Mouse (Mus musculus): ENCODE measurements around the gene 4933424G06Rik. TPM values are rescaled to one million over a fixed set of nuclear protein-coding genes. Genes with fewer than 3 reads are reported as not detected.

Gene 4933424G06Rik
- total and polyA plus RNA-seq, 2 experiments from 2014 or later: 0.71 TPM; not detected in 1

DNA sequence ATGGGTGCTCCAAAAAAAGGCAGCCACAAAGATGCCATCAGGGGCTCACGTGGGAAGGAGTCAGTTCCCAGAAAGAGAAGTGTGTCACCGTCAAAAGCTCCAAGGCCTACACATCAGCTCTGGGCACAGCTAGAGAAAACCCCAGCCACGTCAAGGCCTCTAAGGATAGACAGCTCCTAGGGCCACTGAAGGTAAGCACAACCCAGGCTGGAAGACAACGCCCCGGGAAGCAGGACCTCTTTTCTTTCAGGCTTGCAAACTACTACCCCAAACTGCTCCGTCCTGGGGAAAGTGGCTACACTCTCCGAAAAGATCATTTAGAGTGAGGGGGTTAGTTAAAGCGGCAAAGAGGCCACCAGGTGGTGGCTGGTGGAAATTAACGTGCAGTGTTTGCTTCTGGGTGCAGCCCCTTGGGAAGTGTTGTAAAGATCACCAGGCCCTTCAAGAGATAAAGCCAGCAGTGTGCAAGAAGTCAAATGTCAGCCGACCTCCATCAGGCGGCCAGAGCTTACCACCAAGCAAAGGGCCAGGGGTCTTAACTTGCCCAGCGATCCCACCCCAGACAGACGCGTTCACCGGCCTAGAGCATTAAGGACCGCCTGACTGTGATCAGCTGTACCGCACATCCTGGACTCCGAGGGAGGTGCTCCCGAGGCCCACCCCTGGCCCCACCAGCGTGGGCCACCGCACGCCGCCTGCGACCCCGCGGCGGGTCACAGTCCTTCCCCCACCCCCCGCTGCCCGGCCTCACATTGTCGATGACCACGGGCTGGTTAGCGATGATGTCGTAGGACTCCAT lies 695 bp upstream of the 4933424G06Rik start:
- Histone ChIP-seq H3K27ac (ENCODE audit: low read depth, low read length) (peak overlapping the region; percentile 86), H3K27me3 (ENCODE audit: insufficient read depth, low read length) (no peaks in the 10 kb centered on the region), H3K4me3 (ENCODE audit: low read depth, low read length) (peak overlapping the region; percentile 97), H3K9me3 (ENCODE audit: low read length) (no peaks in the 10 kb centered on the region), H3K4me1 (ENCODE audit: insufficient read depth) (peaks cover 13% of the 10 kb centered on the region), H3K36me3 (ENCODE audit: insufficient read depth) (peaks cover 26% of the 10 kb centered on the region), H3K9ac (peak overlapping the region; percentile 91), H3K4me2 (ENCODE audit: low read depth) (peak overlapping the region; percentile 76)
- ATAC-seq (peak; percentile 62), DNase-seq (peak; percentile 68)
- WGBS: 4% methylated on average over 33 of the region's 33 CpGs
- TF ChIP-seq CTCF (IDR thresholded peaks at IDR 0.05; ENCODE audit: low read depth): peak; percentile 66

DNA sequence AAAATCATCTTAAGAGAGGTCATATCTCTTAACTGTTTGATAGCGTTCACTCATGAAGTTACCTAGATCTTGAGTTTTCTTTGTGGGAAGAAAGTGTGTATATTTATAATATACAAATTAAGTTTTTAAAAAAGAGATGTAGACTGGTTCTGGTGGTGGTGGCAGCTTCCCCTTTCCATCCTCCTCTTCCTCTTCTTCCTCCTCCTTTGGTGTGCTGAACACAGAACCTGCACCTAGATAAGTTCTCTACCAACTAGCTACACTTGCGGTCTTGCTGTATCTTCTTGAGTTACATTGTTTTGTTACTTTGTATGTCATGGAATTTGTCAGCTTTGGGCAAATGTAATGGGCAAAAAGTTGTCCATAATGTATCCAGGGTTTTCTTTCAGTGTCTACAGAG lies 1.2 kb downstream of the 4933424G06Rik start:
- no peak overlapping the region for H3K4me2 ChIP-seq (ENCODE audit: low read depth)
- TF ChIP-seq CTCF (IDR thresholded peaks at IDR 0.05; ENCODE audit: low read depth): no peak
- peaks cover 8% of the 10 kb centered on the region for H3K36me3 ChIP-seq (ENCODE audit: insufficient read depth)
- WGBS: 96% methylated on average over 2 of the region's 2 CpGs
- H3K9ac ChIP-seq: no peak overlapping the region
- H3K27ac ChIP-seq (ENCODE audit: low read depth, low read length): no peak overlapping the region
- no peak overlapping the region for H3K4me3 ChIP-seq (ENCODE audit: low read depth, low read length)
- H3K9me3 ChIP-seq (ENCODE audit: low read length): no peaks in the 10 kb centered on the region
- ATAC-seq (no peak), DNase-seq (no peak)
- H3K27me3 ChIP-seq (ENCODE audit: insufficient read depth, low read length): no peaks in the 10 kb centered on the region
- H3K4me1 ChIP-seq (ENCODE audit: insufficient read depth): peaks cover 13% of the 10 kb centered on the region

DNA sequence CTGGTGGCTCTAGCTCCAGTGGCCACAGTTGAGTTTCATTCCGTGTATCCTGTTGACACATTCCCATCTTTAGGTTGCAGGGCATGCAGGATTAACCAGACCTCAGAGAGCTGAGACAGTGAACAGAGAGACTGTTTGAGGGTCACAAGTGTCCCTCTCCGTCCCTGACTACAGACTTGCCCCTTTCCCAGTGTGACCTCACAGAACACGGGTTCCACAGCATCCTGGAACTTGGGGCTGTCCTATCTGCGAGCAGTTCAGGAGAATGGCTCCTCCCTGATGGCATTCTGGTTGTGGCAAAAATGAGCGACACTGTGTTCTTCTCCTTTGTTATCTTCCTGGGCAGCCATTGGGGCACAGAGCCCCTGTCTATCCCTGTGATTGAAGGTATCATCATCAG lies 4.4 kb downstream of the 4933424G06Rik start, which contains the start of gene Actr1b:
Gene Actr1b, minus strand, starts transcription at position 112 of the 400 bp plus-strand sequence.
- H3K9ac ChIP-seq: no peak within 1 kb of the TSS
- no peak within 1 kb of the TSS for H3K27ac ChIP-seq (ENCODE audit: low read depth, low read length)
- no peak for TF ChIP-seq CTCF (IDR thresholded peaks at IDR 0.05; ENCODE audit: low read depth)
- H3K4me3 ChIP-seq (ENCODE audit: low read depth, low read length): no peak within 1 kb of the TSS
- no peaks in the 10 kb centered on the region for H3K9me3 ChIP-seq (ENCODE audit: low read length)
- WGBS: 77% methylated on average over 5 of the region's 5 CpGs
- H3K27me3 ChIP-seq (ENCODE audit: insufficient read depth, low read length): no peaks in the 10 kb centered on the region
- no peak for ATAC-seq
- no peak for DNase-seq
- no peaks in the 10 kb centered on the region for H3K36me3 ChIP-seq (ENCODE audit: insufficient read depth)
- no peak within 1 kb of the TSS for H3K4me2 ChIP-seq (ENCODE audit: low read depth)
- H3K4me1 ChIP-seq (ENCODE audit: insufficient read depth): no peaks in the 10 kb centered on the region

DNA sequence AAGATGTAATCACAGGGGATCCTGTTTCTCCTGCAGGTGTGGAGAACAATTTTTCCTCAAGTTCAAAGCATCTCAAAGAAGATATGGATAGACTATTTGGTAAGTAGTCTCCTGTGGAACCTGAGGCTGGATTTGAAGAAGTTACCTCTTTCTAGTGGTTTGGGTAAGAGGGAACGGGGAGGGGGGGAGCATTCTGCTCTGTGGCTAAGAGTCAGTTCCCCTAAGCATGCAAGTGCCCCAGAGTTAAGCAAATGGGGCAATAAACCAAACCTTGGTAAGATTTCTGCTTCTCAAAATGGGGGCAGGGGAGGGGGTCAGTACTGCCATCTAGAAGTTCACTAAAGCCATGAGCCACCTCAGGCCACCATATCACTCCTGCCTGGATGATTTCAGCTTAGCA lies 8.8 kb downstream of the 4933424G06Rik start:
- Histone ChIP-seq H3K27me3 (ENCODE audit: insufficient read depth, low read length) (no peaks in the 10 kb centered on the region), H3K4me3 (ENCODE audit: low read depth, low read length) (no peak overlapping the region), H3K9me3 (ENCODE audit: low read length) (no peaks in the 10 kb centered on the region), H3K4me1 (ENCODE audit: insufficient read depth) (no peaks in the 10 kb centered on the region), H3K4me2 (ENCODE audit: low read depth) (no peak overlapping the region), H3K9ac (no peak overlapping the region), H3K36me3 (ENCODE audit: insufficient read depth) (no peaks in the 10 kb centered on the region), H3K27ac (ENCODE audit: low read depth, low read length) (no peak overlapping the region)
- 88% methylated on average over 1 of the region's 1 CpGs for WGBS
- TF ChIP-seq CTCF (IDR thresholded peaks at IDR 0.05; ENCODE audit: low read depth): no peak
- DNase-seq (no peak), ATAC-seq (no peak)

DNA sequence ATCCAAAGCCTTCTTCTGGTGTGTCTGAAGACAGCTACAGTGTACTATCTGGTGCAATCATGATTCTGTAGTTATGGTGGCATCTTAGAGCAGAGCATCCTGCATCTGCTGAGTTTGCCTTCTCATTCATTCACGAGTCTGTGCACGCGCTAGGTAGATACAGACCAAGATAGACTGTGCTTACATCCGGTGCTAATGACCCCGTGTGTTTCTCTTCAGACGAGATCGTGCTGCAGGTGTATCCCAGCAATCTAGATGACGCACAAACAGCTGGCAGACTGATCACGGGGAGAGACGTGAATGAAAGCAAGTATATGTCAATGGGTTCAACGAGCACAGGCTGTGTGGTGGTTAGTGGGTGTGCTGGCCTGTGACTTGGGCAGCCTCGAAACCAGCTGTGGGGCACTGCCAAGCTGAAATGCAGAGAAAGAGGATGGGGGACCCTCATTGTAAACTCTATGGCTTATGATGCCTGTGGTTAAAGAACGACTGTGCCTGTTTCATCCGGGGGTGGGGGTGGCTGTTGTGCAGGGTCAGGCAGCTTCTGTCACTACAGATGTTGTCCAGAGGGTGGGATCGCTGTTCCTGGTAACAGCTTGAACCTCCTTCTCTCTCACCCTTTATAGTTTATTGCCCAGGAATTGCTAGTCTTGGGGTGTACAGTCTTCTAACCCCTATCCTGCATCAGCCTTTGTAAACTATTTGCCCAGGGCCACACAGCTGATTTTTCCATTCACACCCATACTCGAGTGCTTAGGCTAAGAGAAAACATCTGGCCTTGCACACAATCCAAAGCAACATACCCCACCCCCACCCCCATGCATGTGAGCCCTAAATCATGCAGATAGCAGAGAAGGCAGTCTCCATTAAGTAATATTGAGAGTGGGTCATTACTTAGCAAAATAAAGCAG lies 13.5 kb downstream of the 4933424G06Rik start:
- TF ChIP-seq CTCF (IDR thresholded peaks at IDR 0.05; ENCODE audit: low read depth): no peak
- H3K4me2 ChIP-seq (ENCODE audit: low read depth): no peak overlapping the region
- no peak overlapping the region for H3K9ac ChIP-seq
- H3K27ac ChIP-seq (ENCODE audit: low read depth, low read length): no peak overlapping the region
- no peaks in the 10 kb centered on the region for H3K27me3 ChIP-seq (ENCODE audit: insufficient read depth, low read length)
- H3K4me3 ChIP-seq (ENCODE audit: low read depth, low read length): no peak overlapping the region
- DNase-seq (no peak), ATAC-seq (peak; percentile 27; the same call in 1 of the 2 replicates)
- H3K36me3 ChIP-seq (ENCODE audit: insufficient read depth): no peaks in the 10 kb centered on the region
- H3K9me3 ChIP-seq (ENCODE audit: low read length): no peaks in the 10 kb centered on the region
- no peaks in the 10 kb centered on the region for H3K4me1 ChIP-seq (ENCODE audit: insufficient read depth)
- WGBS: 70% methylated on average over 16 of the region's 16 CpGs

DNA sequence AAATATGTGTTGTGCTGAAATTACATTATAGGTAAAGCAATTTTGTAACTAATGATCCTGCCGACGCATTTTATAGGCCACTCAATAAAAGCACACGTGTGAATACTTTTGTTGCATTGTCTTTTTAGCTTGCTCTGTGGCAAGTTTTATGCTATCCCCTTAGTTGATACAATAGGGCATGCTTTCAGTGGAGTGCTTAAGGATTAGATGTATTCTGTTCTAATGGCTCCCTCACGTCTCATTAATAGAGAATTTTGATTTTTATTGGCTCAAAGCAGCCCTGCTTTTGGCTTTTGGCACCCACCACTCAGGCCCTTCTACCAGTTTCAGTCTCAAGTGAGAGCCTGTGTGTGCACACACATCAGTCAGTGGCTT lies 14.1 kb downstream of the 4933424G06Rik start:
- H3K4me3 ChIP-seq (ENCODE audit: low read depth, low read length): no peak overlapping the region
- H3K4me1 ChIP-seq (ENCODE audit: insufficient read depth): no peaks in the 10 kb centered on the region
- no peaks in the 10 kb centered on the region for H3K9me3 ChIP-seq (ENCODE audit: low read length)
- ATAC-seq: no peak; the same call in 1 of the 2 replicates
- no peaks in the 10 kb centered on the region for H3K36me3 ChIP-seq (ENCODE audit: insufficient read depth)
- no peaks in the 10 kb centered on the region for H3K27me3 ChIP-seq (ENCODE audit: insufficient read depth, low read length)
- no peak for DNase-seq
- H3K4me2 ChIP-seq (ENCODE audit: low read depth): no peak overlapping the region
- TF ChIP-seq CTCF (IDR thresholded peaks at IDR 0.05; ENCODE audit: low read depth): no peak
- H3K27ac ChIP-seq (ENCODE audit: low read depth, low read length): no peak overlapping the region
- WGBS: 45% methylated on average over 4 of the region's 4 CpGs
- no peak overlapping the region for H3K9ac ChIP-seq

DNA sequence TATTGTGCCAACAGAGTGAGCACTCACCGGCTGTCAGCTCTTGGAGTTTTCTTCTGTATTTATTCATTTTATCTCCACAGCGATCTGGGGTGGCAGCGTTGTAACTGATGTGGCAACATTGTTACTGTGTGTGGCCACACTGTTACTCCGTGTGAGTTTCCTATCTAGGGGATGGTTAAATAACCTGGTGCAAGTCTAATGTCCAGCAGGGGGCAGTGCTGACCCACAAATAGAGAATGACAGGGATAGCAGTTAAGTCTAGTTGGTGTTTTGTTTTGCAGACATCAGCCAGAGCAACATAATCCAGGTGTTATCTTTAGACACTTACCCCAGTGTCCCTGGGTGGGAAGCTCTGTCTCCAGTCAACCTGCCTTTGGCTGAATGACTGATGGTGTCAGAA lies 27.4 kb downstream of the 4933424G06Rik start:
- Histone ChIP-seq H3K4me1 (ENCODE audit: insufficient read depth) (no peaks in the 10 kb centered on the region), H3K4me2 (ENCODE audit: low read depth) (no peak overlapping the region), H3K36me3 (ENCODE audit: insufficient read depth) (no peaks in the 10 kb centered on the region), H3K9ac (no peak overlapping the region), H3K4me3 (ENCODE audit: low read depth, low read length) (no peak overlapping the region), H3K27ac (ENCODE audit: low read depth, low read length) (no peak overlapping the region), H3K27me3 (ENCODE audit: insufficient read depth, low read length) (no peaks in the 10 kb centered on the region), H3K9me3 (ENCODE audit: low read length) (no peaks in the 10 kb centered on the region)
- ATAC-seq: peak; percentile 74
- DNase-seq: peak; percentile 88
- TF ChIP-seq CTCF (IDR thresholded peaks at IDR 0.05; ENCODE audit: low read depth): peak; percentile 85
- WGBS: 9% methylated on average over 4 of the region's 4 CpGs

All from forebrain, postnatal 0 days (tissue).